Mouse (Mus musculus) lung, postnatal 0 days (tissue): Measurements from ENCODE around the gene Tnfsf4.

ENCODE experiments used
- CTCF ChIP-seq: IDR thresholded peaks from 2 replicates; pipeline ENCODE4 v1.5.1; 2016; ENCODE audit warnings: antibody characterized with exemption, mild to moderate bottlenecking
- EP300 ChIP-seq: IDR thresholded peaks from 2 replicates; pipeline ENCODE4 v1.6.1; 2016; ENCODE audit warnings: antibody characterized with exemption, mild to moderate bottlenecking, control low read depth

- no peak for TF ChIP-seq CTCF
- no peak for TF ChIP-seq EP300
These were observed 14.8 kb upstream of the Tnfsf4 start for GRCm38 (mm10) chr1:161380425-161380780.
